Mouse (Mus musculus) cerebral cortex, adult 2 months (tissue): Measurements from ENCODE around the gene Tmem260.

Source experiments
- WGBS: fragments of 180-500 bp; shearing (Covaris S2); methylation state at CpG from one replicate; pipeline ENCODE4 v1.1.7; 2018; 5-methylcytosine and 5-hydroxymethylcytosine counted together

The Tmem260 gene

GRCm38 (mm10) chr14:48445984-48446683 lies at the start of gene Tmem260:
Gene Tmem260, plus strand, starts transcription at chr14:48446124.
- WGBS = under 1% methylated on average over 69 of the region's 69 CpGs

- 93% methylated on average over 13 of the region's 13 CpGs for WGBS
Observed at GRCm38 (mm10) chr14:48406086-48406485, 39.8 kb upstream of the Tmem260 start.

- 74% methylated on average over 3 of the region's 3 CpGs for WGBS
Observed at GRCm38 (mm10) chr14:48417064-48417463, 28.9 kb upstream of the Tmem260 start.

GRCm38 (mm10) chr14:48418264-48418663 lies 27.7 kb upstream of the Tmem260 start:
- 43% methylated on average over 3 of the region's 3 CpGs for WGBS

- 44% methylated on average over 5 of the region's 5 CpGs for WGBS
Observed at GRCm38 (mm10) chr14:48418672-48419071, 27.3 kb upstream of the Tmem260 start.

GRCm38 (mm10) chr14:48421476-48421875 lies 24.4 kb upstream of the Tmem260 start:
- 11% methylated on average over 6 of the region's 6 CpGs for WGBS

- 14% methylated on average over 6 of the region's 6 CpGs for WGBS
Observed at GRCm38 (mm10) chr14:48421996-48422395, 23.9 kb upstream of the Tmem260 start.

GRCm38 (mm10) chr14:48422436-48422835 lies 23.5 kb upstream of the Tmem260 start:
- WGBS = 56% methylated on average over 4 of the region's 4 CpGs

GRCm38 (mm10) chr14:48422901-48423300 lies 23.0 kb upstream of the Tmem260 start:
- WGBS = 34% methylated on average over 7 of the region's 7 CpGs

GRCm38 (mm10) chr14:48431978-48432377 lies 13.9 kb upstream of the Tmem260 start:
- WGBS = 88% methylated on average over 2 of the region's 2 CpGs

GRCm38 (mm10) chr14:48443796-48444195 lies 2.1 kb upstream of the Tmem260 start:
- WGBS = 61% methylated on average over 3 of the region's 3 CpGs

- WGBS = 88% methylated on average over 18 of the region's 18 CpGs
Observed at GRCm38 (mm10) chr14:48451966-48452407, 6.1 kb downstream of the Tmem260 start.

- 63% methylated on average over 5 of the region's 5 CpGs for WGBS
Observed at GRCm38 (mm10) chr14:48453411-48453810, 7.5 kb downstream of the Tmem260 start.

- WGBS = 87% methylated on average over 12 of the region's 12 CpGs
Observed at GRCm38 (mm10) chr14:48456305-48457092, 10.6 kb downstream of the Tmem260 start.

- 90% methylated on average over 16 of the region's 16 CpGs for WGBS
Observed at GRCm38 (mm10) chr14:48457288-48457938, 11.5 kb downstream of the Tmem260 start.

- WGBS = 80% methylated on average over 9 of the region's 9 CpGs
Observed at GRCm38 (mm10) chr14:48458901-48459300, 13.0 kb downstream of the Tmem260 start.

GRCm38 (mm10) chr14:48468339-48468738 lies 22.4 kb downstream of the Tmem260 start:
- WGBS = 83% methylated on average over 7 of the region's 7 CpGs

GRCm38 (mm10) chr14:48470742-48471487 lies 25.0 kb downstream of the Tmem260 start:
- WGBS = 93% methylated on average over 10 of the region's 10 CpGs

- WGBS = 49% methylated on average over 9 of the region's 9 CpGs
Observed at GRCm38 (mm10) chr14:48472179-48472578, 26.3 kb downstream of the Tmem260 start.

- WGBS = 67% methylated on average over 1 of the region's 1 CpGs
Observed at GRCm38 (mm10) chr14:48475370-48475769, 29.4 kb downstream of the Tmem260 start.

- 87% methylated on average over 3 of the region's 3 CpGs for WGBS
Observed at GRCm38 (mm10) chr14:48475834-48476233, 29.9 kb downstream of the Tmem260 start.

- 90% methylated on average over 8 of the region's 8 CpGs for WGBS
Observed at GRCm38 (mm10) chr14:48476278-48476677, 30.4 kb downstream of the Tmem260 start.
